Mouse (Mus musculus) frontal cortex, adult 2 months (tissue): ENCODE results near the gene Calcrl. TPM values are rescaled to one million over a fixed set of nuclear protein-coding genes. Genes with fewer than 3 reads are reported as not detected.
"Not testable (repeated sequence)": the region's sequence is repeated elsewhere in the genome, so short reads cannot be mapped to it uniquely, and the experiment has no call there.

Source experiments
- DNase-seq, 2 experiments: peaks; one replicate each; pipeline ENCODE4 v3.0.0; 2022; ENCODE audit warnings: low spot score in 1 of 2; ENCODE audit errors: extremely low spot score in 1 of 2
- polyA plus RNA-seq: library from polyadenylated mRNA; depleted of rRNA; stranded (reverse); fragments of >200 nt; gene quantifications from 2 replicates; pipeline ENCODE4 v1.2.3, GENCODE M21; 2012

Calcrl gene
- polyA plus RNA-seq, 1 experiment = 4.8 TPM

- no peak for DNase-seq
These were observed 32.0 kb downstream of the Calcrl start for GRCm38 (mm10) chr2:84393236-84393635.

DNA sequence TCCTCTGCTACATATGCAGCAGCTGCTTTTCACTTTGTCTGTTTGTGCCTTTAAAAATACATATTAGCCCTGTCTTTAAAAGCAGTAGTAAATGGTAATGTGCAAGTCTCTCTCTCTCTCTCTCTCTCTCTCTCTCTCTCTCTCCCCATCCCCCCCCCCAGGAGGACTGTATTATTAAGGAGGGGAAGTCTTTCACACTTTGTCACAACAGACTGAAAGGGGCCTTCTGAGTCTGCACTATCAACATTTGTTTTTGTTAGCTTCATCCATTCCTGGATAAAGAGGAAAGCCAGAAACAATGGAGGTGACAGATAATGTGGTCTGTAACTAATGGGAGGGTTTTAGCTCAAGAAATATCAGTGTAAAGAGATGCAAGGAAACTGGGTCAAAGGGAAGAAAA lies 36.1 kb downstream of the Calcrl start:
- DNase-seq = no peak

DNA sequence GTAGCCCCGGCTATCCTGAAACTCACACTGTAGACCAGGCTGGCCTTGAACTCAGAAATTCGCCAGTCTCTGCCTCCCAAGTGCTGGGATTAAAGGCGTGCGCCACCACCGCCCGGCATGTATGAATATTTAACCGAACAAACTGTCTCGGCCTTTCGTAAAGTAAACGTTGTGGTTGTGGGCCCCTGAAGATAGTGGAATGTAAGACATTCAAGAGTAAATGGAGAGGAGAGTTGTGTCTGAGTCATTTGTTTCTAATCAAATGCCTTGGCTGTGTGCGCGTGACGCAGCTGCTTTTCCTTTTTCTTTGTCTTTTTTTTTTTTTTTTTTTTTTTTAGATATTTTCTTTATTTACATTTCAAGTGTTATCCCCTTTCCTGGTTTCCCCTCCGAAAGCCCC lies 36.7 kb downstream of the Calcrl start:
- DNase-seq = not testable (repeated sequence)

- DNase-seq = no peak
These were observed 37.2 kb downstream of the Calcrl start for GRCm38 (mm10) chr2:84388023-84388416.

GRCm38 (mm10) chr2:84387394-84388022 lies 37.7 kb downstream of the Calcrl start:
- DNase-seq = no peak

- no peak for DNase-seq
These were observed 38.4 kb downstream of the Calcrl start for GRCm38 (mm10) chr2:84386563-84387393.

- no peak for DNase-seq
These were observed 40.1 kb downstream of the Calcrl start for GRCm38 (mm10) chr2:84384911-84385693.

DNA sequence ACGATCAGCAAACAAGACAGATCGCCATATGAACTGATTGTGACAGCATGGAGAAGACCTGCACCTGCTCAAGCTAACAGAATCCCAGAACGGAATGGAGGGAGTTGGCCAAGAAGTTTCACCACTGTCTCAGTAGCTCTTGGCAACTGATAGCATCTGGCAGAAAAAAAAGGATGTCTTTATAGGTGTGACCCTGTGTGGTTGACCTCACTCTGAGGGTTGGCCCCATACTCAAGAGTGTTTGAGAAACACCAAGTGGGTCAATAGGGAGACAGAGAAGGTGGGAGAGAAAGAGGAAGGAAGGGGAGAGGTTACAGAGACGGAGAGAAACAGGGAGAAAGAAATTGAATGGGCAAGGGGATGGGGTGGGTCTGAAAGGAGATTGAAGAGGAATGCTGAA lies 41.4 kb downstream of the Calcrl start:
- no peak for DNase-seq

DNA sequence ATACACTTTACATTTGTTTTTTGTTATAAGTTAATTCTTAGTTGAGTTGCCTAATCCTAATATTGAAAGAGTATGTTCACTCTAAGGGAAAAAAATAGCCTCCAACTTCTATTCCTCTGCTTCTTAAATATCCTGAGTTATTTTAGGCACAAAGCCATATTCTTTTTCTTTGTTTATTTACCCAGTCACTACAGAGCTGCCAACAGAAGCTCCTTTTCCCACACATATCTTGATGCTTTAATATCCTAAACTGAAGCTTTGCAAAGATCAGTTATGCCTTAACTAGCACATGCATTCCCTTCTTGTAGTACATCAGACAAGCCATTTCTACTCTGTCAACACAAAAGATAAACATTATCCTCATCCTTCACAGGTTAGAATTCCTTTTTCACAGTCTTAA lies 42.7 kb downstream of the Calcrl start:
- no peak for DNase-seq

- DNase-seq = no peak
These were observed 43.2 kb downstream of the Calcrl start for GRCm38 (mm10) chr2:84381997-84382396.

DNA sequence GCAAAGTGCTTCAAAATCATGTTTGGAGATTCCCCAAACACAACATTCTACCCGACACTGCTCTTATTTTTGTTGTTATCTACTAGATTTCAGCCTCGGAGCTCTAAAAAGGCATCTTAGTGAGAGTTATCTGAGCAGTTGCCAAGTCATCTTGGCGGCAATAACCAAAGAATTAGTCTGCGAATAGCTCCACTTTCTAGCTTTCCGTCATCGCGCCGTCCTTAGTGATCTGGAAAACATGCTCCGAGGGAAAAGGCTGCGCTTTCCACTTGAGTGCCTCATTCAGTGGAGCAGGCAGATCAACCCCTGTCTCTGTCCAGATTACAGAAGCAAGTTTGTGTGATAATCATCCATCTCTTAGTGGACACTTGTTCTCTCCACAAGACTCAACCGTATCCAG lies 44.4 kb downstream of the Calcrl start:
- peak in 1 of 2 experiments; percentile 29 for DNase-seq

DNA sequence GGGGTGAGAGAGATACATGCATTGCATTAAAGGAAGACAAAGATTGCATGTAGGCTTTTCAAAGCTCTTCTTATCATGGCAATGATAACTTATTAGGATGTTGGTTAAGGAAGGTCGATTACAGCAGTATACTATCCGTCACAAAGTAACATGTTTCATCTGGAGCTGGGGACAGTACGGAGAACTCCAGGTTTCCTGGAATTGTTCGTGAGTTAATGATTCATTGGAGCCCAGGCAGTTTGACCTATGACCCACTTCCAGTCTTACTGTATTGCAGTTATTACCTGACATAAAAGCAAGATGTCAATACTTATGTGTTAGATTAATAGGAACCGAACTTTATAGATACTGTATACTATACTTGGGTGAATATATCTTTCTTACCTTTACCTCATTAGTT lies 46.5 kb downstream of the Calcrl start:
- no peak for DNase-seq

DNA sequence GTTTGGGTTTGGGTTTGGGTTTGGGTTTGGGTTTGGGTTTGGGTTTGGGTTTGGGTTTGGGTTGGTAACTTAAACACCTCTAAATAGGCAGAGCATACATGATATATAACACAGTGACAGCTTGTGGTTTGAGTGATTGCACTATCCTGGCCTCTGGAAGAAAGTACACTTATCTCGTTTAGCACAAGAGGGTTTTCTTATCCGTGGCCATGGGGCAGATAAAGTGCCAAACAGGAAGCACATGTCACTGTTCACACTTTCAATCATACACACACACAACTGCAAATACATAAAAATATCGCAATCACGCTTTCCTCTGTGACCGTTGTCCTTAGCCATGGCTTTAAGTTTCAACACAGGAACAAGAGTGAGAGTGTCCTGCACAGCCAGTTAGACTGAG lies 56.0 kb downstream of the Calcrl start:
- no peak for DNase-seq

GRCm38 (mm10) chr2:84366742-84367141 lies 58.5 kb downstream of the Calcrl start:
- DNase-seq = no peak

- no peak for DNase-seq
These were observed 59.9 kb downstream of the Calcrl start for GRCm38 (mm10) chr2:84365266-84365665.

- DNase-seq = no peak
These were observed 62.2 kb downstream of the Calcrl start for GRCm38 (mm10) chr2:84362779-84363719.

DNA sequence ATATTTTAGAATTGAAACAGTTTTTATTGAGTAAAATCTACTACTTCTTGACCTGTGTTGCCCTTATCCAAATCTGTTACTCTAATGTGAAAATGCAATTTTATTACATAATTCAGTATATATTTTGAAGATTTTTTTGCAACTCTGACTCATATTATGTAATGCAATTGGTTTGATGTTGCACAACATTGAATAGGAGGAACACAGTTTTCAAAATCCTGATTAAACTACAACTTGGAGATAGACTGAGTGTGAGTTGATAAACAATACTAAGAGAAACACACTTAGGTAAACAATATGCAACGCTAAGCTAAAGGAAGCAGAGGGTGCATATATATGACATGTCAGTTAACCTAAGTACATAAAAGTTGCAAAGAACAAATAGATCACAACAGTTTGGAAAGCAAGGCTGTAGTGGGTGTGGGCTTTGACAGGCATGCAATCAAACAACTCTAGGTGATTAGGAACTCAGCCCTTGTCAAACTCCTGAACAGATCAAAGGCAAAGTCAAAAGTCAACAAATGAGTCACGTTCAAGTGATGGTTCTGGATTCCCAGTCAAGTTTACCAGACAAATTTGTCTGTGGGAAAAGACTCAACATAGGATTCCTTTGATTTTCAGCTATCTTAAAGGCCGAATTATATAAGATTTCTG lies 66.4 kb downstream of the Calcrl start:
- DNase-seq = no peak

DNA sequence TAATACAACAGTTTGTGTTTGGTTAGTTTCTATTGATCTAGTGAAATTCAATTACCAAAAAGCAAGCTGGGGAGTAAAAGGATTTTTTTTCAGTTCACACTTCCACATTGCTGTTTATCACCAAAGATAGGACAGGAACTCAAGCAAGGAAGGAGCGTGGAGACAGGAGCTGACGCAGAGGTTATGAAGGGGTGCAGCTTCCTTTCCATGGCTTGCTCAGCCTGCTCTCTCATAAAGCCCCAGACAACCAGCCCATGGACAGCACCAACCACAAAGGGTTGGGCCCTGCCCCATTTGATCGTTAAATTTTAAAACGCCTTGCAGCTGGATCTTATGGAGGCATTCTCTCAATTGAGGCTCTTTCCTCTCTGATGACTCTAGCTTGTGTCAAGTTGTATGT lies 69.9 kb downstream of the Calcrl start:
- no peak for DNase-seq

- DNase-seq = no peak
These were observed 77.8 kb downstream of the Calcrl start for GRCm38 (mm10) chr2:84347376-84347775.

- no peak for DNase-seq
These were observed 81.5 kb downstream of the Calcrl start for GRCm38 (mm10) chr2:84343756-84344155.
